Mouse (Mus musculus) bone marrow, adult 2 months (tissue): ENCODE data around the gene Cstf3. TPM values are rescaled to one million over a fixed set of nuclear protein-coding genes. Genes with fewer than 3 reads are reported as not detected.

Source experiments
- H3K27ac ChIP-seq: fragments of 200-500 bp; 2 replicates; pipeline ENCODE4 v1.5.1; 2012; ENCODE audit warnings: low read depth, mild to moderate bottlenecking, control low read depth, inconsistent platforms, low read length; ENCODE audit not compliant: control insufficient read depth, poor library complexity, insufficient read depth
- H3K4me1 ChIP-seq: fragments of 200-500 bp; 2 replicates; pipeline ENCODE4 v1.6.1; 2011; ENCODE audit warnings: low read length; ENCODE audit not compliant: control insufficient read depth, insufficient read depth
- H3K4me3 ChIP-seq: fragments of 200-500 bp; replicated peaks from 2 replicates; pipeline ENCODE3; 2011; ENCODE audit warnings: mild to moderate bottlenecking, low read depth, low read length, control low read depth; ENCODE audit not compliant: control insufficient read depth
- CTCF ChIP-seq: fragments of 200-500 bp; IDR thresholded peaks from 2 replicates; pipeline ENCODE4 v1.5.1; 2011; ENCODE audit warnings: low read length, control low read depth; ENCODE audit not compliant: control insufficient read depth, insufficient read depth
- POLR2A ChIP-seq: fragments of 200-500 bp; IDR thresholded peaks from 2 replicates; pipeline ENCODE4 v1.6.1; 2011; ENCODE audit warnings: low read depth, mild to moderate bottlenecking, control low read depth, low read length, borderline replicate concordance; ENCODE audit not compliant: control insufficient read depth
- WGBS: fragments of 180-500 bp; shearing (Covaris S2); methylation state at CpG from one replicate; pipeline ENCODE4 v1.1.7; 2018; 5-methylcytosine and 5-hydroxymethylcytosine counted together
- polyA plus RNA-seq: library from polyadenylated mRNA; stranded (reverse); fragments of >200 nt; gene quantifications from 2 replicates; pipeline ENCODE4 v1.2.4, GENCODE M21; 2011; ENCODE audit warnings: low replicate concordance; ENCODE audit not compliant: missing spikeins, insufficient read depth, insufficient read length

The Cstf3 gene
- polyA plus RNA-seq, 1 experiment = 26.7 TPM

DNA sequence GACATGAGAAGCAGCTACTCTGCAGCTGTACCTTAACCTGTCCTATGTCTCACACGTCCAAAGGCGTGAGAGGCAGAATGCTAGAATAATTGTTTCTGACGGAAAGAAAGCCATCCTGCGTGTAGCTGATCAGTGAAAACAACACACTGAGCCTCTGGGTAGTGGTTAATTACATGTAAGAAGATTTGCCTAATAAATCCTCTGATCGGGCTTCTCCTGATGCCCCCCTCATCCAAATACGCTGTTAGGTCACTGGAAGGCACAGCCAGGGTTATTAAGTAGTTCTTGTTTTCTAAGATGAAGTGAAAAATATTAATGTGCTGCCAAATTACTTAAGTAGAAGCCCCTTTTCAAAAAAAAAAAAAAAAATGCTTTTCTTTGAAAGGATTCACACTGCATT lies 18.3 kb upstream of the Cstf3 start:
- Histone ChIP-seq H3K4me3 (no peak overlapping the region), H3K4me1 (no peaks in the 10 kb centered on the region; the same call in 1 of the 2 replicates), H3K27ac (no peak overlapping the region)
- WGBS = 86% methylated on average over 6 of the region's 6 CpGs
- TF ChIP-seq POLR2A = no peak
- no peak for TF ChIP-seq CTCF

DNA sequence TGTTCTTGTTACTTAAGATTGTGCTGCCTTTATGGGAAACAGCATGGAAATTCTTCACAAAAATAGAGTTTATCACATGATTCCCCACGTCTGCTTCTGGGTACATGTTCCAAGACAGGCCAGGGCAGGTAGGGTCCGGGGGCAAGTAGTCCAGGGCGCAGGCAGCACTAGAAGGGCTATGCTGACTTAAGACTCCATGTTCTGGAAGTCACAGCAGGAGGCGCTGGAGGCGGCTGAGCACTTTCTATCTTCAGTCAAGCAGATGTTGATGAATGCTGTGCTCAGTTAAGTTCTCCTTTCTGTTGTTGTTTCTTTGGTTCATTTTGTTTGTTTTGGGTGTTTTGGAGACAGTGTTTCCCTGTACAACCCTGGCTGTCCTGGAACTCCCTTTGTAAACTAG lies 14.1 kb upstream of the Cstf3 start:
- H3K4me1 ChIP-seq = no peaks in the 10 kb centered on the region; the same call in none of the 2 replicates
- 81% methylated on average over 5 of the region's 5 CpGs for WGBS
- TF ChIP-seq CTCF (no peak), POLR2A (no peak)
- no peak overlapping the region for H3K27ac ChIP-seq
- H3K4me3 ChIP-seq = no peak overlapping the region

DNA sequence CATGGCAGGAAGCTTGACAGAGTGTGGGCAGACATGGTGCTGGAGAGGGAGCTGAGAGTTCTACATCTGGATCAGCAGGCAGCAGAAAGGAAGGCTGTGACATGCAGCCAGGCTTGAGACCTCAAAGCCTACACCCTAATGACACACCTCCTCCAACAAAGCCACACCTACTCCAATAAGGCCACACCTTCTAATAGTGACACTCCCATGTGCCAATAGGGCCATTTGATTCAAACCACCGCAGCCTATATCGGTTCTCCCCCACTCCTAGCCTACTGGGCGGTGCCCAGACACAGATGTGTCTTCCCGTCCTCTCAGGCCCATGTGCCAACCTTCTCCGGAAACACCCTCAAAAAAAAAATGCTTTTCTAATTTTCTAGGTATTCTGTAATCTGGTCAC lies 12.3 kb upstream of the Cstf3 start:
- Histone ChIP-seq H3K27ac (no peak overlapping the region), H3K4me1 (no peaks in the 10 kb centered on the region; the same call in none of the 2 replicates), H3K4me3 (no peak overlapping the region)
- WGBS = 68% methylated on average over 5 of the region's 5 CpGs
- TF ChIP-seq CTCF (no peak), POLR2A (no peak)

DNA sequence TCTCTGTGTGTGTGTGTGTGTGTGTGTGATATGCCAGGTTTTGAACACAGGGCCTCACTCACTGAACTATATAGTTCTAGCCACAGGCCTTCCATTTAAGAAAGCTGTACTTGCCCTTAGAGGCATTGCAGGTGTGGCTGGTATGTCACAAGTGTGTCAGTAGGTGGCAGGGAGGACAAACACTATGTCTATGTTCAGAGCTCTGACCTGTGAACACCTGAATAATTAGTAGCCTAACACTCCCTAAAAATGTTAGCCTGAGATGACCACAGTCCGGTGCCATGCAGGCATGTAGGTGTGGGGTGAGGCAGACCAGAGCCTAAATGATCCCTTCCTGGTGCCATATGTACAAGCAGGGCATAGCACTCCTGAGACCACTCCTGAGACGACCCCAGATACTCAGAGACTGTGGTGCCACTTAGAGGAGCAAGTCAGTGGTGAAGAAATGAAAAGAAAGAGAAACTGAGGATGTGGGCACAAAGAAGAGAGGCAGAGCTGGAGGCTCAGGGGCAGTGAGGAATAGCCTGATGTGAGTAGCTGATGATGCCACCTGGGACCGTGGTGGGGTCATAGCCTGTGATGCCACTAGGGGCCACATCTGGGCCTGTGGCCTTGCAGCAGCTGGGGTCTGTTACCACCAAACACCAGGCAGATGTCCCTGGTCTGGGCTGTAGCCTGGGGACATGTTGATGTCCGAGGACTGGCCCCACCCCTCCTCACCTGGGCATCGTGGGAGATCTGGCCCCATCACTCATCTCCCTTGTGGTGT lies 11.3 kb upstream of the Cstf3 start:
- WGBS = 79% methylated on average over 5 of the region's 5 CpGs
- H3K4me1 ChIP-seq = no peaks in the 10 kb centered on the region; the same call in none of the 2 replicates

DNA sequence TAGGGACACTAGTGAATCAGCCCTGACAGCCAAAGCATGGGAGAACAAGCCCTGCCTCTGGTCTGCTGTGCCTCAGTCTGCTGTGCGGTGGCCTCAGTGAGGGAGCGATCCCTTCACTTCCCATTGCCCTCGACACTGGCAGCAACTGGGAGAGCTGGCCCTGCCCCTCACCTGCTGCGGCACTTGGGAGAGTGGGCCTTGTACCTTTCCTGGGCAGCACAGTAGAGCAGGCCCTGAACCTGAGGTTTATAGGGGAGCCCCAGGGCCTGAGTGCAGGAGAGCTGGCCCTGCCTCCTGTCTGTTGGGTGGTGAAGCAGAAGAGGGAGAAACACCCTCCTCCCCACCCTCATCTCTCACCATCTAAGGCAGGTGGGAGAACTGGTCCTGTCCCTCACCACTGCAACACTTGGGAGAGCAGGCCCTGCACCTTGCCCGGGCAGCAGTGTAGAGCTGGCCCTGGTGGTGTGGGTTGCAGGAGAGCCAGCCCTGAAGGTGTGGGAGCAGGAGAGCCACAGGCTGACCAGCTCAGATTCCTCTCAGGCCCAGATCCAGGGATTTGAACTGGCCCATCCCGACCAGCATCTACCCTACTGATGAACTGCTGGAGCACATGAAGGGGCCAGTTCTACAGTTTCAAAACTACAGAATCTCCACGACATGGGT lies 10.4 kb upstream of the Cstf3 start:
- TF ChIP-seq CTCF = no peak
- no peak overlapping the region for H3K4me3 ChIP-seq
- 80% methylated on average over 7 of the region's 7 CpGs for WGBS

More for the DNA sequence above, 11.3 kb upstream of the Cstf3 start:
- H3K27ac ChIP-seq = no peak overlapping the region
- TF ChIP-seq POLR2A (no peak), CTCF (no peak)
- H3K4me3 ChIP-seq = no peak overlapping the region

DNA sequence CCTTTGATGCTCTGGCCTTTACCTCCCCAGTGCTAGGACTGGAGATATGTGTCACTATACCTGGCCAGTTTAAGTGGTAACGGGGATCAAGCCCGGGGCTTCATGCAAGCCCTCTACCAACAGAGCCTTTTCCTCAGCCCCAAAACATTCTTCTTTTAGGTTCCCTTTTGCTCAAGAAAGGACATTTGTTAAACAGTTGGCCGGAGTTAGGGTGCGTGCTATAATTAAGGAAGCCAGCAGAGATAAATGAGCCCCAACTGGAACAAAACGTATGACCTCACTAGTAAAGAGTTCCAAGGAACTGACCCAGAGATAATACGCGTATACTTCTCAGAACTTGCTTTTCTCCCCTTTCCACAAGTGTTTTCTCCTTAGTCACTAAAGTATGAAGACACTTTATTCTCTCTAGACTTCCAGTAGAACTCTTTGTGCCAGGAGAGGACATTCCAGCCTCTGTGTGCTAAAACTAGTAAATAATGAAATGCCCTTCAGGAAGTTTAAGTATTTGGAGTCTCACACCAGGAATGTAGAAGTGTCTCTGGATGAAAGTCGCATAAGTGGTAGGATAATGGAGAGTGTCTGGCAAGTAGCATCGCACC lies 8.9 kb upstream of the Cstf3 start:
- H3K4me3 ChIP-seq = no peak overlapping the region
- WGBS = 78% methylated on average over 9 of the region's 9 CpGs
- no peaks in the 10 kb centered on the region; the same call in 1 of the 2 replicates for H3K4me1 ChIP-seq
- H3K27ac ChIP-seq = no peak overlapping the region
- no peak for TF ChIP-seq POLR2A
- TF ChIP-seq CTCF = no peak

More for the DNA sequence above, 10.4 kb upstream of the Cstf3 start:
- H3K27ac ChIP-seq = no peak overlapping the region
- no peaks in the 10 kb centered on the region; the same call in 1 of the 2 replicates for H3K4me1 ChIP-seq

DNA sequence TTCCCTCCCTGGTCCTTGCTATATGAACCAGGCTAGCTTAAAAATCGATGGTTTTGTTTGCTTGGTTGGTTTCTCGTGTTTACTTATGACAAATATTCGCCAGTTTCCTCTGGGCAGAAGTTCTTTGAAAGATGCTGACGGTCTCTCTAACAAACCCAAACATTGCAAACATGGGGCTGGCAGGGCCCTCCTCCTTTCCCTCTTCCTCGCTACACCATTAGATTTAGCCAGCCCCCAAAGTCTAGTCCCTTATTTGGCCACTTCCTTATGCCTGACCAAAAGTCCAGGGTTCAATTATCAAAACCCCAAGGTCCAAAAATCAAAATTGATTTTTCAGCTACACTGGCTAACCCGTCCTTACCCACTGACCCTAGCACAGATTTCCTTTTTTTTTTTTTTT lies 7.3 kb upstream of the Cstf3 start:
- TF ChIP-seq POLR2A (no peak), CTCF (no peak)
- 71% methylated on average over 6 of the region's 6 CpGs for WGBS
- H3K4me1 ChIP-seq = no peaks in the 10 kb centered on the region
- no peak overlapping the region for H3K27ac ChIP-seq
- no peak overlapping the region for H3K4me3 ChIP-seq

DNA sequence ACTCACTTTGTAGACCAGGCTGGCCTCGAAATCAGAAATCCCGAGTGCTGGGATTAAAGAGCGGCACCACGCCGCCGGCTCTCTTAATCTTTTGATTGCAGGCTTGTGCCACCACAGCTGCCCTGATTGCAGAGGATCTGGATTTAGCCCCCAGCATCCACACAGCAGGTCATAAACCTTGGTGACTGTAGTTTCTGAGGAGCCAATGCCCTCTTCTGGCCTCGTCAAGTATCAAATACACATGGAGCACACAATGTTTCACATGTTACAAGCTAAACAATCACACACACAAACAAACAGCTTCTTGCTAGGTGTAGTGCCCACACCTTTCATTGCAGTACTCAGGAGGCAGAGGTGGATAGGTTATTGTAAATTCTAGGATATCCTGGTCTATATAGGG lies 6.1 kb upstream of the Cstf3 start:
- no peak for TF ChIP-seq CTCF
- no peak for TF ChIP-seq POLR2A
- Histone ChIP-seq H3K4me3 (no peak overlapping the region), H3K4me1 (no peaks in the 10 kb centered on the region), H3K27ac (no peak overlapping the region)
- 87% methylated on average over 7 of the region's 7 CpGs for WGBS

DNA sequence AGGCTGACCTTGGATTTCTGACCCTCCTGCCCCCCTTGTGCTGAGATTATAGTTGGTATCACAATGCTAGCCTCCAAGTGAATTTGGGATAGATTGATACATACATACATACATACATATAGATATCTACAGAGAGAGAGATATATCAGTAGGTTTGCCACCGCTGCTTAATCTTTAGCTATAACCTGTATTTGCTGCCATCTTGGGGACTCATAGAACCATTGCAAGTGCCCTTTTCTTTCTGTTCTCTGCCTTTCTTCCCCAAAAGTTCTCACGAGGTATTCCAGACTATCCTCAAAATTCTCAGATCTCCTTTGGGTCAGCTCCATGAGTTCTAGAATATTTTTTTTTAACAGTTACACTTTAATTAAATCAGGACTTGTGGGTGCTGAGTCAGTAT lies 4.7 kb upstream of the Cstf3 start:
- Histone ChIP-seq H3K4me1 (no peaks in the 10 kb centered on the region), H3K27ac (no peak overlapping the region), H3K4me3 (no peak overlapping the region)
- TF ChIP-seq POLR2A (no peak), CTCF (no peak)
- 17% methylated on average over 2 of the region's 2 CpGs for WGBS
